Mouse (Mus musculus) heart, embryonic 14.5 days (tissue): ENCODE data around the gene Retreg1. TPM values are rescaled to one million over a fixed set of nuclear protein-coding genes. Genes with fewer than 3 reads are reported as not detected.

Source experiments
- ATAC-seq: fragments of 200-750 bp; cut with Nextera tagmentation; 2 replicates; pipeline ENCODE4 v1.8.0; 2017; ENCODE audit warnings: low read depth, moderate TSS enrichment; ENCODE audit not compliant: insufficient number of reproducible peaks, insufficient read depth, low FRiP score
- H3K27ac ChIP-seq, 2 experiments: fragments of 200-500 bp in 1 of 2; fragments of 300-500 bp in 1 of 2; sonication (generic) in 1 of 2; replicated peaks in 1 of 2; 2 replicates each; pipeline ENCODE4 v1.5.1; 2012 to 2014; ENCODE audit warnings: low read depth in 2 of 2, low read length in 2 of 2, control low read depth in 1 of 2, mild to moderate bottlenecking in 1 of 2, mixed read lengths in 1 of 2; ENCODE audit not compliant: control insufficient read depth in 1 of 2, insufficient read depth in 1 of 2
- H3K27me3 ChIP-seq: fragments of 300-500 bp; sonication (generic); 2 replicates; pipeline ENCODE4 v1.6.1; 2014; ENCODE audit warnings: mild to moderate bottlenecking, low read length, control low read depth; ENCODE audit not compliant: control insufficient read depth, insufficient read depth
- H3K36me3 ChIP-seq: fragments of 300-500 bp; sonication (generic); 2 replicates; pipeline ENCODE4 v1.6.1; 2014; ENCODE audit warnings: mild to moderate bottlenecking, control low read depth, low read length, mixed read lengths; ENCODE audit not compliant: control insufficient read depth, insufficient read depth
- H3K4me1 ChIP-seq, 2 experiments: fragments of 200-500 bp in 1 of 2; fragments of 300-500 bp in 1 of 2; sonication (generic) in 1 of 2; 2 replicates each; pipeline ENCODE4 v1.6.1; 2012 to 2014; ENCODE audit warnings: low read length in 2 of 2, control low read depth in 1 of 2, mixed read lengths in 1 of 2; ENCODE audit not compliant: control insufficient read depth in 2 of 2, insufficient read depth in 2 of 2
- H3K4me2 ChIP-seq: fragments of 300-500 bp; sonication (generic); 2 replicates; pipeline ENCODE4 v1.6.1; 2014; ENCODE audit warnings: mild to moderate bottlenecking, low read length
- H3K4me3 ChIP-seq, 2 experiments: fragments of 200-500 bp in 1 of 2; fragments of 300-500 bp in 1 of 2; sonication (generic) in 1 of 2; 2 replicates each; pipeline ENCODE4 v1.5.1; 2012 to 2014; ENCODE audit warnings: low read length in 2 of 2, mild to moderate bottlenecking in 2 of 2, control low read depth in 1 of 2, low read depth in 1 of 2, moderate library complexity in 1 of 2; ENCODE audit not compliant: control insufficient read depth in 1 of 2, insufficient read depth in 1 of 2
- H3K9ac ChIP-seq: fragments of 300-500 bp; sonication (generic); 2 replicates; pipeline ENCODE4 v1.6.1; 2014; ENCODE audit warnings: mild to moderate bottlenecking, low read length
- H3K9me3 ChIP-seq: fragments of 300-500 bp; sonication (generic); 2 replicates; pipeline ENCODE4 v1.6.1; 2016; ENCODE audit warnings: low read length, control low read depth; ENCODE audit not compliant: control insufficient read depth
- WGBS: fragments of 180-500 bp; shearing (Covaris S2); extraction: QIAGEN DNeasy Blood & Tissue Kit; methylation state at CpG from one replicate; pipeline ENCODE4 v1.1.7; 2014; 5-methylcytosine and 5-hydroxymethylcytosine counted together
- polyA plus RNA-seq: library from polyadenylated mRNA; unstranded; fragments of >200 nt; fragmentation: Nextera tagmentation; extraction: Ambion mirVana; gene quantifications from 2 replicates; pipeline ENCODE4 v1.2.1, GENCODE M21; 2014

Retreg1 gene
- polyA plus RNA-seq, 1 experiment from 2014 or later: 76.8 TPM

- no peak for ATAC-seq
- Histone ChIP-seq H3K36me3 (no peaks in the 10 kb centered on the region), H3K9me3 (no peaks in the 10 kb centered on the region), H3K9ac (no peak overlapping the region), H3K27ac (peak overlapping the region; percentile 60 to 61), H3K27me3 (no peaks in the 10 kb centered on the region), H3K4me3 (no peak overlapping the region), H3K4me1 (peaks cover 2 to 8% of the 10 kb centered on the region in 2 experiments; a peak in 2 of 4 replicates), H3K4me2 (no peak overlapping the region)
- WGBS: 61% methylated on average over 2 of the region's 2 CpGs
Measured at GRCm38 (mm10) chr15:25830426-25830825, 12.6 kb upstream of the Retreg1 start.

GRCm38 (mm10) chr15:25834282-25834681 is 8.7 kb upstream of the Retreg1 start:
- WGBS: 79% methylated on average over 2 of the region's 2 CpGs
- peaks cover 0 to 8% of the 10 kb centered on the region in 2 experiments; a peak in 1 of 4 replicates for H3K4me1 ChIP-seq

GRCm38 (mm10) chr15:25834920-25835674 is 7.9 kb upstream of the Retreg1 start:
- Histone ChIP-seq H3K27me3 (no peaks in the 10 kb centered on the region), H3K27ac (no peak overlapping the region), H3K36me3 (no peaks in the 10 kb centered on the region), H3K9ac (no peak overlapping the region), H3K4me1 (peaks cover 0 to 2% of the 10 kb centered on the region in 2 experiments; a peak in 1 of 4 replicates), H3K4me3 (no peak overlapping the region), H3K9me3 (peaks cover 3% of the 10 kb centered on the region; the same call in 1 of the 2 replicates), H3K4me2 (no peak overlapping the region)
- WGBS: 86% methylated on average over 17 of the region's 17 CpGs
- no peak for ATAC-seq

More at GRCm38 (mm10) chr15:25834282-25834681, 8.7 kb upstream of the Retreg1 start:
- Histone ChIP-seq H3K4me3 (no peak overlapping the region), H3K9me3 (peaks cover 3% of the 10 kb centered on the region; the same call in 1 of the 2 replicates), H3K27me3 (no peaks in the 10 kb centered on the region), H3K4me2 (no peak overlapping the region), H3K36me3 (no peaks in the 10 kb centered on the region), H3K9ac (no peak overlapping the region), H3K27ac (no peak overlapping the region)
- ATAC-seq: no peak; the same call in 1 of the 2 replicates

- WGBS: 11% methylated on average over 16 of the region's 16 CpGs
- Histone ChIP-seq H3K36me3 (no peaks in the 10 kb centered on the region), H3K4me3 (peak overlapping the region; percentile 71 to 86), H3K27ac (no peak overlapping the region), H3K9ac (peak overlapping the region; percentile 81), H3K27me3 (peaks cover 10% of the 10 kb centered on the region; the same call in 1 of the 2 replicates), H3K4me2 (peak overlapping the region; percentile 87), H3K4me1 (peaks cover 0 to 3% of the 10 kb centered on the region in 2 experiments; a peak in 1 of 4 replicates), H3K9me3 (no peaks in the 10 kb centered on the region)
- no peak for ATAC-seq
Measured at GRCm38 (mm10) chr15:25842462-25843085, 406 bp upstream of the Retreg1 start.

- Histone ChIP-seq H3K9ac (peak overlapping the region; percentile 81), H3K4me2 (peak overlapping the region; percentile 87), H3K27me3 (peaks cover 10% of the 10 kb centered on the region; the same call in 1 of the 2 replicates), H3K36me3 (no peaks in the 10 kb centered on the region), H3K9me3 (no peaks in the 10 kb centered on the region), H3K4me3 (peak overlapping the region; percentile 71 to 86), H3K27ac (no peak overlapping the region), H3K4me1 (peaks cover 0 to 3% of the 10 kb centered on the region in 2 experiments; a peak in 1 of 4 replicates)
- WGBS: 29% methylated on average over 11 of the region's 11 CpGs
- no peak for ATAC-seq
Measured at GRCm38 (mm10) chr15:25844013-25844570, 1.1 kb downstream of the Retreg1 start.

- Histone ChIP-seq H3K27me3 (peaks cover 10% of the 10 kb centered on the region; the same call in 1 of the 2 replicates), H3K27ac (no peak overlapping the region), H3K4me3 (no peak overlapping the region), H3K9me3 (no peaks in the 10 kb centered on the region), H3K4me1 (peaks cover 0 to 3% of the 10 kb centered on the region in 2 experiments; a peak in 1 of 4 replicates), H3K9ac (no peak overlapping the region), H3K4me2 (peak overlapping the region; percentile 87), H3K36me3 (no peaks in the 10 kb centered on the region)
- no peak for ATAC-seq
- WGBS: 65% methylated on average over 4 of the region's 4 CpGs
Measured at GRCm38 (mm10) chr15:25844771-25845170, 1.8 kb downstream of the Retreg1 start.

- Histone ChIP-seq H3K27ac (no peak overlapping the region), H3K9ac (no peak overlapping the region), H3K27me3 (no peaks in the 10 kb centered on the region), H3K4me3 (no peak overlapping the region), H3K4me2 (no peak overlapping the region), H3K9me3 (no peaks in the 10 kb centered on the region), H3K36me3 (no peaks in the 10 kb centered on the region), H3K4me1 (peaks cover 0 to 5% of the 10 kb centered on the region in 2 experiments; a peak in 2 of 4 replicates)
- ATAC-seq: no peak
- 86% methylated on average over 1 of the region's 1 CpGs for WGBS
Measured at GRCm38 (mm10) chr15:25847576-25848168, 4.7 kb downstream of the Retreg1 start.
